Mouse (Mus musculus) layer of hippocampus, postnatal 25 days (tissue): ENCODE data around the gene Tepsin. TPM values are rescaled to one million over a fixed set of nuclear protein-coding genes. Genes with fewer than 3 reads are reported as not detected.

Source experiments
- microRNA-seq, 2 experiments: library from miRNA; unstranded; fragments of <30 nt; microRNA quantifications; one replicate each; pipeline ENCODE4 v1.2.0; 2021
- total RNA-seq, 2 experiments: library from RNA; stranded (reverse); gene quantifications; 2 replicates each; pipeline ENCODE4 v1.2.3; 2021

The Tepsin gene
- total RNA-seq, 2 experiments from 2014 or later, result 15.8 to 17.6 TPM

Small RNAs within 50 kb of the gene (microRNA-seq; reads per million reads assigned to microRNA genes)
- gene Gm25948, result 0 to 0.18 reads per million in 2 experiments

Other genes with a start within 250 kb of the Tepsin start
- 10 to 100 TPM; 38.0 to 39.7 TPM for gene Chmp6, start 185.3 kb downstream of the Tepsin start, total RNA-seq
- 100 to 1,000 TPM; 226 to 231 TPM for gene Baiap2, start 156.0 kb downstream of the Tepsin start, total RNA-seq
- 100 to 1,000 TPM; 221 to 225 TPM for gene Aatk, start 51.6 kb downstream of the Tepsin start, total RNA-seq
- gene Cep131, start 11.9 kb downstream of the Tepsin start, total RNA-seq, result 10 to 100 TPM; 31.7 to 37.2 TPM
- 10 to 100 TPM; 36.0 to 45.9 TPM for gene Ndufaf8, start 197 bp upstream of the Tepsin start, total RNA-seq
- gene Slc38a10, start 52.6 kb upstream of the Tepsin start, total RNA-seq, result 10 to 100 TPM; 85.3 to 88.5 TPM
- 10 to 100 TPM; 17.7 to 22.6 TPM for gene Bahcc1, start 134.2 kb upstream of the Tepsin start, total RNA-seq
- 1,000 to 10,000 TPM; 1,451 to 1,562 TPM for gene Actg1, start 249.8 kb upstream of the Tepsin start, total RNA-seq